Mouse (Mus musculus): ENCODE results near the gene Adgrl4. TPM values are rescaled to one million over a fixed set of nuclear protein-coding genes. Genes with fewer than 3 reads are reported as not detected.
A peak's percentile ranks its signal among the peaks of the same experiment; 100 is the strongest.

The Adgrl4 gene
- polyA plus RNA-seq, 1 experiment from 2014 or later = 25.0 TPM

- WGBS = 54% methylated on average over 6 of the region's 6 CpGs
- ATAC-seq (ENCODE audit: low FRiP score, low TSS enrichment) = peak; percentile 78; the same call in 1 of the 2 replicates
Observed at GRCm38 (mm10) chr3:151454985-151455701, 17.5 kb downstream of the Adgrl4 start.

DNA sequence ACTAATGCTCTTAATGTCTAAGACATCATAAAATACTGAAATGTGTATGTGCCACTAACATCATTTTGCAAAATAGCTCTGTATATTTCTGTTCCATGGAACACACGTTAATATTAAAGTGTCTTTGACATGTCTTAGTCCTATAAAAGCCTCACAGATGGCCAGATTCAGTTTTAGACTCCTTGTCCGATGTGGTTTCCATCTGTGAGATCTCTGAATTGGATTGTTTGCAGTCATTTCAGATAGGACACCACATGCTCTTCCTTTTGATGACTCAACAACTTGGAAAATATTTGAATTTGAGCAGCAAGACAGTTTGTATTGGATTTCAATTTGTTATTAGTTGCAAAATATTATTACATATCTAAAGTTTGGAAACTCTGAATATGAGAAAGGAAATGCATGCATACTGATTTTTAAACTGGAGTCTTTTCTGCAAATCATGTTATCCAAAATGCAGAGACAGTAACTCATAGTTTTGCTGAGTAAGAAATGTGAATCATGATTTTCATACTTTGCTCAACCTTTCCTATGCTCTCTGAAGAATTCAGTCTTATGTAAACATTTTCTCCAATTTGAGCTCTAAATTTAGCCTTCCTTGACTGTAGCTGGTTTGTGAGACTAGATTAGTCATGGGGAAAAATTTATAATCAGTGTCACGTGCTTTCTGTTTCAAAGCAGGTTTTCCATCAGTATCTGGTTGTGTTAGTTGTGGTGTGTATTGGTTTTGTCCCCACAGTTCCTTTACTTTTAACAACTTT, 21.9 kb downstream of the Adgrl4 start:
- H3K27me3 ChIP-seq (ENCODE audit: control insufficient read depth, insufficient read depth, low read length) = no peaks in the 10 kb centered on the region
- no peaks in the 10 kb centered on the region for H3K4me1 ChIP-seq (ENCODE audit: control insufficient read depth, insufficient read depth, low read length)
- H3K9me3 ChIP-seq (ENCODE audit: control insufficient read depth, low read length) = no peaks in the 10 kb centered on the region
- no peak for ATAC-seq (ENCODE audit: low FRiP score, low TSS enrichment)
- H3K27ac ChIP-seq (ENCODE audit: low read depth, low read length) = no peak overlapping the region
- 78% methylated on average over 3 of the region's 3 CpGs for WGBS
- no peak overlapping the region for H3K9ac ChIP-seq (ENCODE audit: low read depth, low read length)
- H3K4me2 ChIP-seq (replicated peaks; ENCODE audit: low read depth, low read length) = no peak overlapping the region
- H3K36me3 ChIP-seq (ENCODE audit: control insufficient read depth, insufficient read depth, low read length) = no peaks in the 10 kb centered on the region
- no peak overlapping the region for H3K4me3 ChIP-seq (ENCODE audit: low read length)

More at GRCm38 (mm10) chr3:151454985-151455701, 17.5 kb downstream of the Adgrl4 start:
- H3K4me2 ChIP-seq (replicated peaks; ENCODE audit: low read depth, low read length) = no peak overlapping the region
- H3K27me3 ChIP-seq (ENCODE audit: control insufficient read depth, insufficient read depth, low read length) = no peaks in the 10 kb centered on the region
- H3K36me3 ChIP-seq (ENCODE audit: control insufficient read depth, insufficient read depth, low read length) = no peaks in the 10 kb centered on the region
- no peaks in the 10 kb centered on the region for H3K9me3 ChIP-seq (ENCODE audit: control insufficient read depth, low read length)
- H3K27ac ChIP-seq (ENCODE audit: low read depth, low read length) = no peak overlapping the region
- H3K4me1 ChIP-seq (ENCODE audit: control insufficient read depth, insufficient read depth, low read length) = no peaks in the 10 kb centered on the region
- H3K4me3 ChIP-seq (ENCODE audit: low read length) = no peak overlapping the region
- no peak overlapping the region for H3K9ac ChIP-seq (ENCODE audit: low read depth, low read length)

- H3K27ac ChIP-seq (ENCODE audit: low read depth, low read length) = no peak overlapping the region
- 53% methylated on average over 4 of the region's 4 CpGs for WGBS
Observed at GRCm38 (mm10) chr3:151465215-151465614, 27.5 kb downstream of the Adgrl4 start.

DNA sequence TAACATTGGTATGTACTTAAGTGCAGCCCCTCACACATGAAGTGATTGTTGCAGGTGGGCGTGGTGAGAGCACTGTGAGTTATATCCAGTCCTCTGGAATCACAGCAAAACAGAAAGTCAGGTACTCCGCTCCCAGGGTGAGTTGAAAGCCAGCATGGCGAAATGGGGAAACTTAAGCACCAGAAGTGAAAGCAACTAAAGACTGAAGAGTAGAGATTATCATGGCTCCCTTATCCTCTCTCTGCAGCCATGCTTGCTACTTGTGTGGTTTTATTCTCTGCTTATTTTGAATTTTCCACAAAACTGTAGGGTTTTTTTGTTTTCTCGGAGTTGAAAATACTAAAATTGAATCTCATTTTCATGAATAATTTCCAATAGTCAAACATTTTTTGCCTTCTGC, 51.2 kb downstream of the Adgrl4 start:
- 92% methylated on average over 4 of the region's 4 CpGs for WGBS
- ATAC-seq (ENCODE audit: low FRiP score, low TSS enrichment) = no peak

More at GRCm38 (mm10) chr3:151465215-151465614, 27.5 kb downstream of the Adgrl4 start:
- Histone ChIP-seq H3K9me3 (ENCODE audit: control insufficient read depth, low read length) (no peaks in the 10 kb centered on the region), H3K4me1 (ENCODE audit: control insufficient read depth, insufficient read depth, low read length) (no peaks in the 10 kb centered on the region), H3K36me3 (ENCODE audit: control insufficient read depth, insufficient read depth, low read length) (no peaks in the 10 kb centered on the region), H3K9ac (ENCODE audit: low read depth, low read length) (no peak overlapping the region), H3K27me3 (ENCODE audit: control insufficient read depth, insufficient read depth, low read length) (no peaks in the 10 kb centered on the region), H3K4me2 (replicated peaks; ENCODE audit: low read depth, low read length) (no peak overlapping the region), H3K4me3 (ENCODE audit: low read length) (no peak overlapping the region)
- no peak for ATAC-seq (ENCODE audit: low FRiP score, low TSS enrichment)

GRCm38 (mm10) chr3:151505606-151506005, 67.9 kb downstream of the Adgrl4 start:
- 96% methylated on average over 3 of the region's 3 CpGs for WGBS
- H3K9ac ChIP-seq (ENCODE audit: low read depth, low read length) = no peak overlapping the region
- H3K9me3 ChIP-seq (ENCODE audit: control insufficient read depth, low read length) = no peaks in the 10 kb centered on the region
- H3K4me3 ChIP-seq (ENCODE audit: low read length) = no peak overlapping the region
- ATAC-seq (ENCODE audit: low FRiP score, low TSS enrichment) = no peak
- no peaks in the 10 kb centered on the region for H3K36me3 ChIP-seq (ENCODE audit: control insufficient read depth, insufficient read depth, low read length)
- H3K27ac ChIP-seq (ENCODE audit: low read depth, low read length) = no peak overlapping the region
- H3K4me2 ChIP-seq (replicated peaks; ENCODE audit: low read depth, low read length) = no peak overlapping the region
- no peaks in the 10 kb centered on the region for H3K4me1 ChIP-seq (ENCODE audit: control insufficient read depth, insufficient read depth, low read length)
- H3K27me3 ChIP-seq (ENCODE audit: control insufficient read depth, insufficient read depth, low read length) = no peaks in the 10 kb centered on the region

More for the DNA sequence above, 51.2 kb downstream of the Adgrl4 start:
- Histone ChIP-seq H3K9me3 (ENCODE audit: control insufficient read depth, low read length) (no peaks in the 10 kb centered on the region), H3K4me3 (ENCODE audit: low read length) (no peak overlapping the region), H3K27me3 (ENCODE audit: control insufficient read depth, insufficient read depth, low read length) (no peaks in the 10 kb centered on the region), H3K36me3 (ENCODE audit: control insufficient read depth, insufficient read depth, low read length) (no peaks in the 10 kb centered on the region), H3K27ac (ENCODE audit: low read depth, low read length) (no peak overlapping the region), H3K9ac (ENCODE audit: low read depth, low read length) (no peak overlapping the region), H3K4me2 (replicated peaks; ENCODE audit: low read depth, low read length) (no peak overlapping the region), H3K4me1 (ENCODE audit: control insufficient read depth, insufficient read depth, low read length) (no peaks in the 10 kb centered on the region)

- Histone ChIP-seq H3K4me1 (ENCODE audit: control insufficient read depth, insufficient read depth, low read length) (no peaks in the 10 kb centered on the region), H3K27ac (ENCODE audit: low read depth, low read length) (no peak overlapping the region), H3K9ac (ENCODE audit: low read depth, low read length) (no peak overlapping the region), H3K9me3 (ENCODE audit: control insufficient read depth, low read length) (no peaks in the 10 kb centered on the region), H3K36me3 (ENCODE audit: control insufficient read depth, insufficient read depth, low read length) (no peaks in the 10 kb centered on the region), H3K27me3 (ENCODE audit: control insufficient read depth, insufficient read depth, low read length) (no peaks in the 10 kb centered on the region), H3K4me2 (replicated peaks; ENCODE audit: low read depth, low read length) (no peak overlapping the region), H3K4me3 (ENCODE audit: low read length) (no peak overlapping the region)
- WGBS = 89% methylated on average over 5 of the region's 5 CpGs
- no peak for ATAC-seq (ENCODE audit: low FRiP score, low TSS enrichment)
Observed at GRCm38 (mm10) chr3:151511184-151511583, 73.5 kb downstream of the Adgrl4 start.

DNA sequence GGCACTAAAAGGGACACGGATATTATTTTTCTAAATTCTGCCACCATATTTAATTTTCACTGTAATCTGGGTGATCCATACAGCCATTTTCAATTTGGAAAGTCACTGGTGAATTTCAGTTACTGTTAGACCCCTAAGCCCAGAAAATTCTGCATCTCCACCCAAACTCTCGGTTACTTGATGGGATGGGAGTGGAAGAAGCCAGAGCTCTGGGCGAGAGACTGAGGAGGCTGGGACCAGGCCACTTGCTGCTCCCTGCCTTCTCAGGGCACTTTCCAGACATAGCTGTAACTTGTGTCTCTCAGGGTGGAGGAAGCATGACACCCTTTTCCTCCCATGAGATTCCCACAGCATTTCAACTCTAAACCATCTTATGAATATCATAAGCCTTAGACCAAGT, 109.5 kb downstream of the Adgrl4 start:
- WGBS = 87% methylated on average over 3 of the region's 3 CpGs
- H3K4me2 ChIP-seq (replicated peaks; ENCODE audit: low read depth, low read length) = no peak overlapping the region
- no peaks in the 10 kb centered on the region for H3K36me3 ChIP-seq (ENCODE audit: control insufficient read depth, insufficient read depth, low read length)
- H3K9me3 ChIP-seq (ENCODE audit: control insufficient read depth, low read length) = no peaks in the 10 kb centered on the region
- H3K9ac ChIP-seq (ENCODE audit: low read depth, low read length) = no peak overlapping the region
- no peak overlapping the region for H3K27ac ChIP-seq (ENCODE audit: low read depth, low read length)
- H3K4me3 ChIP-seq (ENCODE audit: low read length) = no peak overlapping the region
- H3K4me1 ChIP-seq (ENCODE audit: control insufficient read depth, insufficient read depth, low read length) = no peaks in the 10 kb centered on the region
- no peak for ATAC-seq (ENCODE audit: low FRiP score, low TSS enrichment)
- H3K27me3 ChIP-seq (ENCODE audit: control insufficient read depth, insufficient read depth, low read length) = no peaks in the 10 kb centered on the region

DNA sequence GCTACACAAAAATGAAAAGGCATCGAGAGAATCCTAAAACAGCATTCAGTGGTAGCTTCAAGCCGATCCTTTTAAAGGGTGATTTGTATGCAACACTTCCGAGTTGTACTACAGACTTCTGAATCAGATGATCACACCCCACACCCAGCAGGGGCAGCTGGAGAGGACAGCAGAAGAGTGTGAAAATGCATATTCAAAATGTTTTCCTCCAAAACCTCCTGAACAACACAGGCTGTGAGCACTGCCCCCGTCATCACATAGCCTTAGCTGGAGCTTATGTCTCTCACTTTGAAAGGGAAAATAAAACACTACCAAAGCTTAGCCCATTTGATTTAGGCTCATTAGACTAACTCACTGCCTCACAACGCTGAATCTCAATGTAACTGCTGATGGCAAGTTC, 113.3 kb downstream of the Adgrl4 start:
- Histone ChIP-seq H3K9me3 (ENCODE audit: control insufficient read depth, low read length) (no peaks in the 10 kb centered on the region), H3K4me2 (replicated peaks; ENCODE audit: low read depth, low read length) (no peak overlapping the region), H3K9ac (ENCODE audit: low read depth, low read length) (no peak overlapping the region), H3K4me1 (ENCODE audit: control insufficient read depth, insufficient read depth, low read length) (no peaks in the 10 kb centered on the region), H3K27ac (ENCODE audit: low read depth, low read length) (no peak overlapping the region), H3K4me3 (ENCODE audit: low read length) (no peak overlapping the region), H3K36me3 (ENCODE audit: control insufficient read depth, insufficient read depth, low read length) (no peaks in the 10 kb centered on the region), H3K27me3 (ENCODE audit: control insufficient read depth, insufficient read depth, low read length) (no peaks in the 10 kb centered on the region; the same call in 1 of the 2 replicates)
- no peak for ATAC-seq (ENCODE audit: low FRiP score, low TSS enrichment)
- WGBS = 47% methylated on average over 5 of the region's 5 CpGs

GRCm38 (mm10) chr3:151556635-151557034, 118.9 kb downstream of the Adgrl4 start:
- 89% methylated on average over 2 of the region's 2 CpGs for WGBS
- H3K9ac ChIP-seq (ENCODE audit: low read depth, low read length) = no peak overlapping the region
- H3K9me3 ChIP-seq (ENCODE audit: control insufficient read depth, low read length) = no peaks in the 10 kb centered on the region
- H3K4me1 ChIP-seq (ENCODE audit: control insufficient read depth, insufficient read depth, low read length) = no peaks in the 10 kb centered on the region
- H3K4me3 ChIP-seq (ENCODE audit: low read length) = no peak overlapping the region
- ATAC-seq (ENCODE audit: low FRiP score, low TSS enrichment) = no peak
- no peak overlapping the region for H3K27ac ChIP-seq (ENCODE audit: low read depth, low read length)
- no peaks in the 10 kb centered on the region for H3K36me3 ChIP-seq (ENCODE audit: control insufficient read depth, insufficient read depth, low read length)
- no peak overlapping the region for H3K4me2 ChIP-seq (replicated peaks; ENCODE audit: low read depth, low read length)
- no peaks in the 10 kb centered on the region; the same call in 1 of the 2 replicates for H3K27me3 ChIP-seq (ENCODE audit: control insufficient read depth, insufficient read depth, low read length)

Data from kidney, embryonic 14.5 days (tissue).